Mouse (Mus musculus): ENCODE measurements around the gene Acbd3. TPM values are rescaled to one million over a fixed set of nuclear protein-coding genes. Genes with fewer than 3 reads are reported as not detected.

Gene Acbd3
- polyA plus RNA-seq, 1 experiment: 15.0 TPM

DNA sequence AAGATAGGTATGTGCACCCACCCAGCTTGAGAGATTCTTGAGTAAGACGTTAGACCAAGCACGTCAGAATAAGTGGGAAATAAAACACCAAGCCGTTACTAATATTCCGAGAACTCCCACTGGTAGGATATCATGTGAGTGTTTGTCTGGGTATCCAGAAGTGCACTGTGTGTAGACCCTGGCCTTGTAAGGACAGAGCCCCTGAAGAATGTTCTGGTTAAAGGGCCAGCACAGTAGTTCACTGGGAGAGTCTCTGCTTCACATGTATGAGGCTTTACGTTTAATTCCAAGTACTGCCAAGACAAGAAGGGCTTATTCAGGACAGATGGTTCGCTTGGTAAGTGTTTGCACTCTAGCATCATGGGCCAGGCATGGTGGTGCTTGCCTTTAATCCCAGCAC is 6.4 kb upstream of the Acbd3 start:
- DNase-seq: no peak
- WGBS: 65% methylated on average over 6 of the region's 6 CpGs
- no peaks in the 10 kb centered on the region for H3K4me1 ChIP-seq (ENCODE audit: control insufficient read depth, insufficient read depth, low read length)
- no peak overlapping the region for H3K4me3 ChIP-seq (replicated peaks; ENCODE audit: extremely low read depth, low read depth, low read length)
- no peak for TF ChIP-seq POLR2A (IDR thresholded peaks at IDR 0.05; ENCODE audit: borderline replicate concordance, extremely low read depth, low read depth, low read length)
- no peak for TF ChIP-seq CTCF (IDR thresholded peaks at IDR 0.05; ENCODE audit: insufficient read depth, low read length)

DNA sequence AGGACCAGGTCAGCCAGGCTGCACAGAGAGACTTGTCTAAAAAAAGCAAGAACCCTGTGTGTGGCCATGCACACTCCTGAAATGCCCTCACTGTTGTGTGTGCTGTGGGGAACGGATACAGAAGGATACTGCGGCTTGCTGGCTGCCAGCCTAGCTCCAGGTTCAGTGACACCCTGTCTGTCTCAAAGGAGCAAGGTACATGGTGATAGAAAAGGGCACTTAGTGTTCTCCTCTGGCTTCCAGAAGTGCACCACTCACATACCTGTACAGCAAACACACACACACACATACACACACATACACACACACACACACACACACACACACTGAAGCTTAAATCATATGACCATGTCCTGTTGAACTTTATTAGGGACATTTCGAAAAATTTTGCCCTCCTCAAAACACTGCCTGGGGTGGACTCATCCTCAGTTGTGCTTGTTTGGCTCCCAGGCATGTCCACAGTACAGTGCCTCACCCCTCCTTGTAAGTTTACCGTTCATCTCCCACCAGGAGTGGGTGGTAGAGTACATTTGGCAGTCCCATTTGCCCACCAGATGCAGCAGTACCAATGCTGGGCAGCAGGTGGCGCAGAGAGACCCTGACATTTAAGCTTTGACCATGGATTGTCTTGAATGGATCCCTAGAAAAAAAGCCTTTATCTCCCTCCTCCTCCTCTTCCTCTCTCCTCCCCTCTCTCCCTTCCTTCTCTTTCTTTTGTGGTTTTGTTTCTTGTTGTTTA is 5.7 kb upstream of the Acbd3 start:
- TF ChIP-seq CTCF (IDR thresholded peaks at IDR 0.05; ENCODE audit: insufficient read depth, low read length) (peak; percentile 98), POLR2A (IDR thresholded peaks at IDR 0.05; ENCODE audit: borderline replicate concordance, extremely low read depth, low read depth, low read length) (no peak)
- 32% methylated on average over 5 of the region's 5 CpGs for WGBS
- DNase-seq: peak; percentile 86
- no peaks in the 10 kb centered on the region for H3K4me1 ChIP-seq (ENCODE audit: control insufficient read depth, insufficient read depth, low read length)
- no peak overlapping the region for H3K4me3 ChIP-seq (replicated peaks; ENCODE audit: extremely low read depth, low read depth, low read length)

DNA sequence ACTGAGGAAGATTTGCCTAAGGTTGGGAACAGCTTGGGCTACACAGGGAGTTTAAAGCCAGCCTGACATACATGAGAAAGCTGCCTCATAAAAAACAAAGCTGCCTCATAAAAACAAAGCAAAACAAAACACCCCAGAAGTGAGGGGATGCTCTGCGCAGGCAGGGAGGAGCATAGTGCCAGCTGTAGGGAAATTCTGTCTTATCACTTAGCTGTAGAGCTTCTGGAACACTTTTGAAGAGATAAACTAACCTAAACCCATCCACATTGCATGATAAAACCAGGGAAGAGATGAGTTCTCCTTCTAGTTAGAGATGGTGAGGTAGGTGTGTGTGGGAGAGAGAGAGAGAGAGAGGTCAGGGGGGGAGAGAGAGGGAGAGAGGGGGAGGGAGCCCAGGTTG is 3.2 kb upstream of the Acbd3 start:
- TF ChIP-seq POLR2A (IDR thresholded peaks at IDR 0.05; ENCODE audit: borderline replicate concordance, extremely low read depth, low read depth, low read length) (no peak), CTCF (IDR thresholded peaks at IDR 0.05; ENCODE audit: insufficient read depth, low read length) (no peak)
- Histone ChIP-seq H3K4me3 (replicated peaks; ENCODE audit: extremely low read depth, low read depth, low read length) (no peak overlapping the region), H3K4me1 (ENCODE audit: control insufficient read depth, insufficient read depth, low read length) (peaks cover 9% of the 10 kb centered on the region)
- 70% methylated on average over 1 of the region's 1 CpGs for WGBS
- no peak for DNase-seq

DNA sequence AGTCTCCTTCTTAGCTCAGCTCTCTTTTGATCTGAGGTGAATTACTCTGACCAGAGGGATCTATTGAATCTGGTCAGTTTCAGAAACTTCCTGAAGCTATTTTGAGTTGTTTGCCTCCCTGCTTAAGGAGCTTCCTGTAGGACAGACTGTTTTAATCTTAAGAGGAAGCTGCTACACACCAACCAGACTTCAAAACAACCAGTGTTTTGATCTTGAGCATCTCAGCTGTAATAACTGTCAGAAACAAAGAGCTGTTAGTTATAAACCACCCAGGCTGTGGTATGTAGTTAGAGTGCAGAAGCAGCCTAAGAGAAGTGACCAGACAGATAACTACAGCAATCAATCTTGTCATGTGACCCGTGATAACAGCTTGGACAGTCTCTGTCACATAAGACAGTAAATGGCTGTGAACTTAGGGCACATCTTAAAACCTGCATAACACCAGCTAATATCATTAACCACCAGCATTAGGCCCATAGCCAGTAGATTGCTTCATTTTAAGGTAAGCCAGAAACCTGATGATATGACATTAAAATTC is 2.1 kb upstream of the Acbd3 start:
- Histone ChIP-seq H3K4me3 (replicated peaks; ENCODE audit: extremely low read depth, low read depth, low read length) (no peak overlapping the region), H3K4me1 (ENCODE audit: control insufficient read depth, insufficient read depth, low read length) (peaks cover 11% of the 10 kb centered on the region)
- TF ChIP-seq POLR2A (IDR thresholded peaks at IDR 0.05; ENCODE audit: borderline replicate concordance, extremely low read depth, low read depth, low read length) (no peak), CTCF (IDR thresholded peaks at IDR 0.05; ENCODE audit: insufficient read depth, low read length) (no peak)
- no peak for DNase-seq
- 18% methylated on average over 1 of the region's 1 CpGs for WGBS

DNA sequence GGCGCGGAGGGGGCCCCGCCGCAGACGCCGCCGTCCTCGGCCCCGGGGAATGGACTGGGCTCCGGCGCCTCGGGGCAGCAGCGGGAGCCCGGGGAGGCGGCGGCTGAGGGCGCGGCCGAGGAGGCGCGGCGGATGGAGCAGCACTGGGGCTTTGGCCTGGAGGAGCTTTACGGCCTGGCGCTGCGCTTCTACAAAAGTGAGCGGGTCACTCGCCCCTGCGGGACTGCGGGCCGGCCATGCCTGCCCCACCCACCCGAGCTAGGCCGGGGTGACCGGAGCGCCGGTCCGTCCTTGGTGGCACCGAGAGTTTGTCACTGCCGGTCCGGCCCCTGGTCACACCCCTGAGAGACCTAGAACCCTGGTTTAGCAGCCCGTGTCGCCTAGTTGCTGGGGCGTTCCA is 340 bp downstream of the Acbd3 start:
- DNase-seq: no peak
- under 1% methylated on average over 42 of the region's 42 CpGs for WGBS
- H3K4me3 ChIP-seq (replicated peaks; ENCODE audit: extremely low read depth, low read depth, low read length): peak overlapping the region; percentile 98
- no peak for TF ChIP-seq CTCF (IDR thresholded peaks at IDR 0.05; ENCODE audit: insufficient read depth, low read length)
- no peak for TF ChIP-seq POLR2A (IDR thresholded peaks at IDR 0.05; ENCODE audit: borderline replicate concordance, extremely low read depth, low read depth, low read length)
- H3K4me1 ChIP-seq (ENCODE audit: control insufficient read depth, insufficient read depth, low read length): peaks cover 14% of the 10 kb centered on the region

DNA sequence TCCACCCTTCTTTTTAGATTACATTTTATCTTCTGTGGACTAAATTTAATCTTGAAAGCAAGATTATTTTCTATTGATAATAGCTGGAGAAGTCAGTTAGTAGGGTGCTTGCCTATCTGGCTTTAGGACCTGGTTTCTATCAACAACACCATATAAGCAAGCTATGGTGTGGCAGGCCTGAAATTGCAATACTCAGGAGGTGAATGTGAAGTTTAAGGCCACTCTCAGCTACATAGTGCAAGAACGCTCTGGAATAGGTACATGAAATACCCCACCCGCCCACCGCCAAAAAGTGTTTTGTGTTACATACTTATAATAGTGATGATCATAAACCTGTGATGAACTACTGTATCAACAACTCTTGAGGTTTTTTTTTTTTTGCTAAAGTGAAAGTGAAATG is 3.4 kb downstream of the Acbd3 start:
- no peak for TF ChIP-seq POLR2A (IDR thresholded peaks at IDR 0.05; ENCODE audit: borderline replicate concordance, extremely low read depth, low read depth, low read length)
- TF ChIP-seq CTCF (IDR thresholded peaks at IDR 0.05; ENCODE audit: insufficient read depth, low read length): no peak
- DNase-seq: no peak
- H3K4me3 ChIP-seq (replicated peaks; ENCODE audit: extremely low read depth, low read depth, low read length): no peak overlapping the region
- H3K4me1 ChIP-seq (ENCODE audit: control insufficient read depth, insufficient read depth, low read length): peaks cover 14% of the 10 kb centered on the region
- 85% methylated on average over 3 of the region's 3 CpGs for WGBS

DNA sequence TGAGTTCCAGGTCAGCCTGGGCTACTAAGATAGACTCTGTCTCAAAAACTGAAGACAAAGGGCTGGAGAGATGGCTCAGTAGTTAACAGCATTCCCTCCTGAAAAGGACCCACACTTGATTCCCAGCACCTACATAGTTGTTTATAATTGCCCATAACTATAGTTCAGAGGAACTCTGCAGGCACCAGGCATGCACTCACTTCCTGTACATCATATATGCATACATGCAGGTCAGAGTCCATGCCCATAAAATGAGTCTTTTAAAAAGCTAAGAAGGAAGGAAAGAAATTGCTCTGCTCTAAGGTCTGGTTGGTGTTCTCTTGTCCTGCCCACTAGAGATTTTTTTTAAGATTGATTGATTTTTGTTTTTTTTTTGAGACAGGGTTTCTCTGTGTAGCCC is 22.0 kb downstream of the Acbd3 start:
- DNase-seq: no peak
- no peak overlapping the region for H3K4me3 ChIP-seq (replicated peaks; ENCODE audit: extremely low read depth, low read depth, low read length)
- no peaks in the 10 kb centered on the region for H3K4me1 ChIP-seq (ENCODE audit: control insufficient read depth, insufficient read depth, low read length)
- TF ChIP-seq POLR2A (IDR thresholded peaks at IDR 0.05; ENCODE audit: borderline replicate concordance, extremely low read depth, low read depth, low read length) (no peak), CTCF (IDR thresholded peaks at IDR 0.05; ENCODE audit: insufficient read depth, low read length) (no peak)

DNA sequence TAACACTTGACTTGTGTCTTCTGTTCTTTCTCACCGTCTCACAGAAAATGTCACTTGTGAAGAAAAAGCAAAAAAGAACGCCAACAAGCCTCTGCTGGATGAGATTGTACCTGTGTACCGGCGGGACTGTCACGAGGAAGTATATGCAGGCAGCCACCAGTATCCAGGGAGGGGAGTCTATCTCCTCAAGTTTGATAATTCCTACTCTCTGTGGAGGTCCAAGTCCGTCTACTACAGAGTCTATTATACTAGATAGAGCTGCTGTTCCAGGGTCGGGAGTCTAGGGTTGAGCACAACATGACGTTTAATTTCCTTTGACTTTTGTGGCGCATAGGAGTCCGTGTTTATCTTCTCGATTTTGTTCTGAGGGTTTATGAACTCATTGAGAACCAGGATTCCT is 26.3 kb downstream of the Acbd3 start:
- Histone ChIP-seq H3K4me1 (ENCODE audit: control insufficient read depth, insufficient read depth, low read length) (no peaks in the 10 kb centered on the region), H3K4me3 (replicated peaks; ENCODE audit: extremely low read depth, low read depth, low read length) (no peak overlapping the region)
- 90% methylated on average over 11 of the region's 11 CpGs for WGBS
- DNase-seq: no peak
- TF ChIP-seq CTCF (IDR thresholded peaks at IDR 0.05; ENCODE audit: insufficient read depth, low read length) (no peak), POLR2A (IDR thresholded peaks at IDR 0.05; ENCODE audit: borderline replicate concordance, extremely low read depth, low read depth, low read length) (no peak)

DNA sequence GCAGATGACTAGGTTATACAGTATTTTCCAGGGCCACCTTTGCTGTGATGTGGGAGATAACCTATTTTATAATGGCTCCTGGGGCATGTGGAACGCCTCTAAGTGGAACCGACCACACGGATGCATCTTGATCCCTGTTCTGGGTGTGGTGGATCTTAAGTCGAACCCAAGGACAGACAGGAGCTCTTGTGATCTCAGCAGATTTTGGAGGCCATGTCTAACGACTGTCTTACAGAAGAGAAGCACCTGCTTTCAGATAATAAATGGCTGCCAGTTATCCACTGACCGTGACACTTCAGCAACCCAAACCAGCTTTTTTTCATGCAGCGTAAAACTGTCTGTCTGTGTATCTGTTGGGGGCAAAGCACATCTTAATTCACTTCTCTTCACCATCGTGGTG is 28.5 kb downstream of the Acbd3 start:
- no peak for TF ChIP-seq CTCF (IDR thresholded peaks at IDR 0.05; ENCODE audit: insufficient read depth, low read length)
- no peak for TF ChIP-seq POLR2A (IDR thresholded peaks at IDR 0.05; ENCODE audit: borderline replicate concordance, extremely low read depth, low read depth, low read length)
- WGBS: 91% methylated on average over 8 of the region's 8 CpGs
- Histone ChIP-seq H3K4me1 (ENCODE audit: control insufficient read depth, insufficient read depth, low read length) (no peaks in the 10 kb centered on the region), H3K4me3 (replicated peaks; ENCODE audit: extremely low read depth, low read depth, low read length) (no peak overlapping the region)
- DNase-seq: no peak

DNA sequence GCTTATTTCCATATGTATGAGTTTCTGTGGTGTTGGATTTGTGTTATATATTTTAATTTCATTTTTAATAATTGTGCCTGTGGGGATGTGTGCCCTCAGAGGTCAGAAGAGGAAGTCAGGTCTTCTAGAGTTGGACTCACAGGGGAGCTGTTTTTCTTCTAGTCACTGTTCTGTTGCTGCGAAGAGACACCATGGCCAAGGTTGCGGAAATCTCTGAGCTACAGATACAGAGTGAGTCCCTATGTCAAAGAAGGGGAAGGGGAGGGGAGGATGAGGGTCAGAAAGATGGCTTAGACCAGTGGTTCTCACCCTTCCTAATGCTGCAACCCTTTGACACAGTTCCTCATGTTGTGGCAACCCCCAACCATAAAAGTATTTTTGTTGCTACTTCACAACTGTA is 30.9 kb downstream of the Acbd3 start:
- TF ChIP-seq POLR2A (IDR thresholded peaks at IDR 0.05; ENCODE audit: borderline replicate concordance, extremely low read depth, low read depth, low read length): no peak
- TF ChIP-seq CTCF (IDR thresholded peaks at IDR 0.05; ENCODE audit: insufficient read depth, low read length): no peak
- WGBS: 85% methylated on average over 2 of the region's 2 CpGs

More for the DNA sequence above, 30.9 kb downstream of the Acbd3 start:
- DNase-seq: no peak
- Histone ChIP-seq H3K4me1 (ENCODE audit: control insufficient read depth, insufficient read depth, low read length) (no peaks in the 10 kb centered on the region), H3K4me3 (replicated peaks; ENCODE audit: extremely low read depth, low read depth, low read length) (no peak overlapping the region)
